Mouse (Mus musculus) ES-E14 (cell line): ENCODE results near the gene Bach2.

Experiments used
- CHD2 ChIP-seq: IDR thresholded peaks from 2 replicates; pipeline ENCODE4 v1.6.1; 2014; ENCODE audit warnings: mild to moderate bottlenecking, low read depth, low read length, inconsistent platforms
- MAFK ChIP-seq: IDR thresholded peaks from 2 replicates; pipeline ENCODE4 v1.6.1; 2014; ENCODE audit warnings: mild to moderate bottlenecking, low read depth, low read length, inconsistent platforms; ENCODE audit not compliant: insufficient read depth

- TF ChIP-seq MAFK (no peak), CHD2 (no peak)
Observed at GRCm38 (mm10) chr4:32507041-32507440, 268.4 kb downstream of the Bach2 start.
